Mouse (Mus musculus) layer of hippocampus, adult 18-20 months (tissue): ENCODE results near the gene Tns1. TPM values are rescaled to one million over a fixed set of nuclear protein-coding genes. Genes with fewer than 3 reads are reported as not detected.
"Not testable (repeated sequence)": the region's sequence is repeated elsewhere in the genome, so short reads cannot be mapped to it uniquely, and the experiment has no call there.

Experiments
- DNase-seq, 2 experiments: peaks; one replicate each; pipeline ENCODE4 v3.0.0; 2022; ENCODE audit warnings: low spot score in 2 of 2
- total RNA-seq, 2 experiments: library from RNA; stranded (reverse); gene quantifications; 2 replicates each; pipeline ENCODE4 v1.2.3; 2021

The Tns1 gene
- total RNA-seq, 2 experiments from 2014 or later = 37.0 to 39.6 TPM

GRCm38 (mm10) chr1:73895451-73895850, 228.8 kb downstream of the Tns1 start:
- DNase-seq = not testable (repeated sequence)

GRCm38 (mm10) chr1:73880731-73881130, 243.5 kb downstream of the Tns1 start:
- DNase-seq = no peak

GRCm38 (mm10) chr1:73875676-73876218, 248.5 kb downstream of the Tns1 start:
- no peak for DNase-seq

- peak in 1 of 2 experiments; percentile 24 for DNase-seq
Observed at GRCm38 (mm10) chr1:73864314-73864713, 259.9 kb downstream of the Tns1 start.

GRCm38 (mm10) chr1:73863074-73863431, 261.2 kb downstream of the Tns1 start:
- no peak for DNase-seq

GRCm38 (mm10) chr1:73862323-73863073, 261.8 kb downstream of the Tns1 start:
- peak in 1 of 2 experiments; percentile 39 for DNase-seq

- no peak for DNase-seq
Observed at GRCm38 (mm10) chr1:73860421-73860820, 263.8 kb downstream of the Tns1 start.

Other genes starting within 250 kb of the Tns1 start
- gene Rufy4, start 1.1 kb upstream of the Tns1 start, total RNA-seq = not detected
- gene Cxcr2, start 29.5 kb upstream of the Tns1 start, total RNA-seq = not detected
- gene Cxcr1, start 70.2 kb upstream of the Tns1 start, total RNA-seq = not detected
- gene Arpc2, start 111.6 kb upstream of the Tns1 start, total RNA-seq = 100 to 1,000 TPM; 376 to 401 TPM
- not detected for gene Gpbar1, start 154.1 kb upstream of the Tns1 start, total RNA-seq
- 100 to 1,000 TPM; 163 to 168 TPM for gene Aamp, start 160.3 kb upstream of the Tns1 start, total RNA-seq
- 100 to 1,000 TPM; 192 to 206 TPM for gene Pnkd, start 160.5 kb upstream of the Tns1 start, total RNA-seq
- 10 to 100 TPM; 23.6 to 27.1 TPM for gene Tmbim1, start 181.2 kb upstream of the Tns1 start, total RNA-seq
- 1 to 10 TPM; 1.0 to 1.2 TPM for gene Catip, start 237.7 kb upstream of the Tns1 start, total RNA-seq